Mouse (Mus musculus): ENCODE measurements at regions not wholly inside any gene's neighbourhood (a gene's known extent, or its start where the extent isn't known, plus 50 kb on each side); places are given as distances from the start of the nearest gene placed in this dataset.

DNA sequence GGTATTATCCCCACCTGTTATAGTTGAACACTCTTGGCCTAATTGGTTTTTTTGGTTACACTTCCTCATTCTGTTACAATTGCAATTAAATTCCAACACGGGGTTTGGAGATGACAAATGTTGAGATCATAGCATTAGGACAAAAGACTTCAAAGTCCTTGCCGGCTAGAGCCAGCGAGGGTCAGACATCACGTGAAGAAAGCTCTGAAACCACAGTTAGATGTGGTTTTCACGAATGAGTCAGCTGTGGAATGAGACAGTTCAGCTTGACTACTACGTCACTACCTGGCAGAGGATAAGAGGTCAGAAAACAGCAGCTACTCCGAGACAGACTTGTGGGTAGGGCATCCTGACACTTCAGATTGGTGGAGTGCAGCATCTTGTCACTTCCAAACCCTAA, 55.5 kb upstream of the Trio start:
- no peak for DNase-seq

- DNase-seq: no peak
These were observed 56.8 kb upstream of the Trio start for GRCm38 (mm10) chr15:28082411-28082810.

DNA sequence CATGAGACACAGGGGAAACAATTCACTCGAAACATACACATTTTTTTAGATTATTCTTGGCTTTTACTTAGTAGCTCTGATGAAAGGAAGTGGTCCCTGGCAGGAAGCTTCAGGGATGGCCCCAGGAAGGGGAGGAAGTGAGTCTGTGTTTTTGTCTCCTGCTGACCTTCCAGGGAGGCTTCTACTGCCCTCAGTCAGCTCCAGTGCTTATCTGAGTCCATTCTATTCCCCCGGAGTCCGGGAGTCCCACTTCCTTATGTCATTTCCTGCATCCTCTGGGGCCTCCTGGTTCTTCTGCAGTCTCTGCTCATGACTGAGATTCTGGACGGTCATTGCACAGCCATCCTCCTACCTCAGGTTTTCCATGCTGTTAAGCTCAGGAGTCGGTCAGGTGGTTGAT, 80.3 kb upstream of the Trio start:
- no peak for DNase-seq

GRCm38 (mm10) chr15:28109916-28110315, 84.3 kb upstream of the Trio start:
- no peak for DNase-seq

DNA sequence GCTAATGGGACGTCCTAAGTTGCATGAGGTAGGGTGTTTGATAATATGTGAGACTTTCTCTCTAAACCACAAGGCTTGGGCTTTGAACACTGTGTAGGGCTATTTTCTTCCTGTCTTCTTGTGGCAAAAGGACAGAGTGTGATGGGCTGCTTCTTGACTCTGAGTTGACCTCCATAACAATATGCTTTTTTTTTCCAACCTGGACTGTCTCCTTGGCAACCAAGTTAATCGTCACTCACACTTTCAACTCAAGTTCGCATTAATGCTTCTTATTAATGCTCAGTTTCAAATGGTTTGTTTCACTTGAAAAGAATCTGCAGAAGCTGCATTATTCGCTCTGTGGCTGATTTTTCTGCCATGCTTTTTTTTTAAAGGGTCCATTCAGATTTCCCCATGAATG, 87.8 kb upstream of the Trio start:
- DNase-seq: no peak

DNA sequence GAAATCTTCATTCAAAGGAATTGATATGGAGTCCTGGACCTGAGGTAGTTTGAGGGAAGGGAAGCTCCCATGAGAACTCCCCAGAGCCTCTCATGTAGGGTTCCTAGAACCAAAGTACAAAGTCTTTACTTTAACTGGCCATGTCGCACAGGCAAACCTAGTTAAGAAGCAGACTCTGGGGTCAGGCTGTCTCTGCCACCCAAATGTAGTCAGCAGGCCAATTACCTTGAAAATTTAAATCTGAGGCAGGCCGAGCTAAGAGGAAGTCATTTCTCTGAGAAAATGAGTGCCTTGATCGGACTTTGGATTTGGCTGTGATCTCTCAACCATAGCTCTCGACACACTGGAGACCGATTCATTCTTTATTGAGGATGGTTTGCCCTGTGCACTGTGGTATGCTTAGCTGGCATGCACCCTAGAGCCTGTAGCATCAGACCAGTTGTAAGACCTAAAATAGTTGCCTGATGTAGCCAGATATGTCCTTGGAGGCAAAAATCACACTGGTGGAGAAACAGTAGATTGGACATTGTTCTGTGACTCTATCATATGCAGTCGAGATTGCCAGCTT, 88.6 kb upstream of the Trio start:
- no peak for DNase-seq

GRCm38 (mm10) chr15:28126846-28127245, 76.7 kb upstream of the Dnah5 start:
- no peak for DNase-seq

- no peak for DNase-seq
These were observed 74.0 kb upstream of the Dnah5 start for GRCm38 (mm10) chr15:28129536-28129935.

- no peak for DNase-seq
These were observed 72.0 kb upstream of the Dnah5 start for GRCm38 (mm10) chr15:28131546-28131945.

- no peak for DNase-seq
These were observed 70.3 kb upstream of the Dnah5 start for GRCm38 (mm10) chr15:28133171-28133810.

- peak; percentile 56 for DNase-seq
These were observed 69.3 kb upstream of the Dnah5 start for GRCm38 (mm10) chr15:28134206-28134605.

- no peak for DNase-seq
These were observed 64.7 kb upstream of the Dnah5 start for GRCm38 (mm10) chr15:28138806-28139205.

GRCm38 (mm10) chr15:28140301-28140700, 63.3 kb upstream of the Dnah5 start:
- no peak for DNase-seq

DNA sequence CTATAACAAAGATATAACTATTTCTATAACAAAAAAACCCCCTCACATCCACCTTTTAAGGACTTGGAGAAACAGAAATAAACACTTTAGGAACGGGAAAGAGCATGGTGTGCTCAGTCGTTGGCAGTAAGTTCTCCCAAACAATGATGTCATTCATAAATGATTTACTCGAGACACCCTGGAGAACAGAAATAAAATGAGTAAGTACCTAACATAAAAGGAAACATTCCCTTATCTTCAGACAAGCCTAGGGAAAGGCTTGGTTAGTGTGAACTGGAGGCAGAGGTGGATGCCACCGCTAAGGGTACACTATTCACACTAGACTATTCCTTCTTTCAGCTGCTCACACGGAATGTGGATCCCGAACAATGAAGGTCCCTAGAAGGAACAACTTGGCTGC, 62.2 kb upstream of the Dnah5 start:
- DNase-seq: no peak

GRCm38 (mm10) chr15:28144217-28144616, 59.3 kb upstream of the Dnah5 start:
- DNase-seq: no peak

DNA sequence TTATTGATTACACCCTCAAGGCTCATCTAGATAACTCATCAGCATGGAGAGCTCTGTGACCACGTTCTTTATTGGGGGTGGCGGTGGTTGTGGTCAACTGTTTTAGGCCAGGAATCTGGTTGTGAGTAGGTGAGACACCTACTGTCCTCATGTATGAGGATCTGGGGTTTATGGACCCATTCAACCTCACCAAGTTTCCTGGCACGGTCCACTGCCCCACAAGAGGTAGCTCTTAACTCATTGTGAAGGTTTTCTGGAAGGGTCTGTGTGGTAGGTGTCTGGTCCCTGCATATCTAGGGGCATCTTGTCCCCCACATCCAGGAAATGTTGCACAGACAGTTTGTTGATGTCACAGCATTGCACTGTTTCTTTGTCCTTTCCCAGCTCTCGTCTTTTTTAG, 58.7 kb upstream of the Dnah5 start:
- no peak for DNase-seq

GRCm38 (mm10) chr15:28151678-28152077, 51.9 kb upstream of the Dnah5 start:
- no peak for DNase-seq

All from retina, postnatal 1 day (tissue).